Mouse (Mus musculus) heart, postnatal 14 days (tissue): ENCODE measurements around the gene Olfr39. TPM values are rescaled to one million over a fixed set of nuclear protein-coding genes. Genes with fewer than 3 reads are reported as not detected.
"Not testable (repeated sequence)": the region's sequence is repeated elsewhere in the genome, so short reads cannot be mapped to it uniquely, and the experiment has no call there.

ENCODE experiments used
- DNase-seq, 2 experiments: peaks; one replicate each; pipeline ENCODE4 v3.0.0; 2021 to 2022
- intact Hi-C: fragments of 180-260 bp; cut with DNase I; formaldehyde crosslinking; loops from one replicate; pipeline ENCODE4 v1.15.1; 2025
- long read RNA-seq, 2 experiments: library from polyadenylated mRNA; stranded (forward); transcript quantifications; one replicate each; pipeline ENCODE4 v2.0.0; 2021
- total RNA-seq, 2 experiments: library from RNA; stranded (reverse); gene quantifications; 2 replicates each; pipeline ENCODE4 v1.2.3; 2021

Gene Olfr39
- not detected for total RNA-seq
- long read RNA-seq, experiment 1: 0 reads
- long read RNA-seq, experiment 2: 0 reads

- no peak for DNase-seq
- intact Hi-C loops: no loop called here
Observed at GRCm38 (mm10) chr9:20282051-20282450, at the start of gene Olfr39. Gene Olfr39 (plus strand): TSS chr9:20282351.

- no peak for DNase-seq
- intact Hi-C loops: no loop called here
Observed at GRCm38 (mm10) chr9:20236819-20237218, 45.3 kb upstream of the Olfr39 start, which contains the start of gene Olfr872. Gene Olfr872 (plus strand): TSS chr9:20237119.

GRCm38 (mm10) chr9:20237378-20237777, 44.8 kb upstream of the Olfr39 start:
- intact Hi-C loops: no loop called here
- no peak for DNase-seq

- DNase-seq, intact Hi-C loops: not testable (repeated sequence)
Observed at GRCm38 (mm10) chr9:20295562-20295961, 13.4 kb downstream of the Olfr39 start.

- intact Hi-C loops: no loop called here
- no peak for DNase-seq
Observed at GRCm38 (mm10) chr9:20298232-20298631, 16.1 kb downstream of the Olfr39 start, which contains the start of gene Olfr873. Gene Olfr873 (plus strand): TSS chr9:20298532.

GRCm38 (mm10) chr9:20335994-20336393, 53.8 kb downstream of the Olfr39 start, which contains the start of gene Olfr18:
Gene Olfr18 (minus strand): TSS chr9:20336094.
- intact Hi-C loops: no loop called here
- DNase-seq: no peak

Other genes with a start within 250 kb of the Olfr39 start
- not detected for gene Olfr867, start 224.8 kb upstream of the Olfr39 start, total RNA-seq
- gene Olfr868, start 183.7 kb upstream of the Olfr39 start, total RNA-seq: not detected
- gene Olfr869, start 153.3 kb upstream of the Olfr39 start, total RNA-seq: not detected
- gene Olfr870, start 108.3 kb upstream of the Olfr39 start, total RNA-seq: not detected
- not detected for gene Olfr871, start 70.1 kb upstream of the Olfr39 start, total RNA-seq
- gene Olfr872, start 45.2 kb upstream of the Olfr39 start, total RNA-seq: not detected
- gene Olfr873, start 16.2 kb downstream of the Olfr39 start, total RNA-seq: not detected
- gene Olfr18, start 53.7 kb downstream of the Olfr39 start, total RNA-seq: not detected
- 10 to 100 TPM; 11.9 TPM for gene Zfp560, start 102.8 kb downstream of the Olfr39 start, total RNA-seq
- 10 to 100 TPM; 14.3 to 15.3 TPM for gene Zfp26, start 177.8 kb downstream of the Olfr39 start, total RNA-seq
- 10 to 100 TPM; 12.4 to 13.1 TPM for gene Zfp426, start 210.4 kb downstream of the Olfr39 start, total RNA-seq
- gene Zfp266, start 239.1 kb downstream of the Olfr39 start, total RNA-seq: 10 to 100 TPM; 32.2 to 36.1 TPM